Mouse (Mus musculus): Measurements from ENCODE around the gene Rnf167. TPM values are rescaled to one million over a fixed set of nuclear protein-coding genes. Genes with fewer than 3 reads are reported as not detected.
A peak's percentile ranks its signal among the peaks of the same experiment; 100 is the strongest.

Gene Rnf167
- polyA plus RNA-seq, 1 experiment, result 118 TPM

GRCm38 (mm10) chr11:70608381-70609066 is 38.5 kb upstream of the Rnf167 start:
- Histone ChIP-seq H3K27me3 (replicated peaks; ENCODE audit: control insufficient read depth, insufficient read depth, low read length) (no peaks in the 10 kb centered on the region), H3K4me3 (ENCODE audit: insufficient read depth, low read depth, low read length) (no peak overlapping the region), H3K36me3 (ENCODE audit: control insufficient read depth, insufficient read depth, low read length) (no peaks in the 10 kb centered on the region; the same call in none of the 2 replicates), H3K27ac (ENCODE audit: insufficient read depth, low read depth, low read length) (no peak overlapping the region), H3K4me1 (ENCODE audit: control insufficient read depth, insufficient read depth, low read length) (no peaks in the 10 kb centered on the region)
- DNase-seq, result peak; percentile 86
- TF ChIP-seq CTCF (conservative IDR thresholded peaks at IDR 0.05; ENCODE audit: insufficient read depth, insufficient read length, low read depth, low read length) (peak; percentile 60), POLR2A (IDR thresholded peaks at IDR 0.05; ENCODE audit: low read depth, low read length) (no peak)
- 73% methylated on average over 26 of the region's 26 CpGs for WGBS

- Histone ChIP-seq H3K27ac (ENCODE audit: insufficient read depth, low read depth, low read length) (no peak overlapping the region), H3K27me3 (replicated peaks; ENCODE audit: control insufficient read depth, insufficient read depth, low read length) (no peaks in the 10 kb centered on the region), H3K4me3 (ENCODE audit: insufficient read depth, low read depth, low read length) (no peak overlapping the region), H3K36me3 (ENCODE audit: control insufficient read depth, insufficient read depth, low read length) (no peaks in the 10 kb centered on the region; the same call in none of the 2 replicates), H3K4me1 (ENCODE audit: control insufficient read depth, insufficient read depth, low read length) (peaks cover 5% of the 10 kb centered on the region; the same call in 1 of the 2 replicates)
- DNase-seq, result no peak
- TF ChIP-seq CTCF (conservative IDR thresholded peaks at IDR 0.05; ENCODE audit: insufficient read depth, insufficient read length, low read depth, low read length) (no peak; the same call in 1 of the 2 replicates), POLR2A (IDR thresholded peaks at IDR 0.05; ENCODE audit: low read depth, low read length) (no peak)
- 84% methylated on average over 4 of the region's 4 CpGs for WGBS
Measured at GRCm38 (mm10) chr11:70610752-70611151, 36.3 kb upstream of the Rnf167 start.

GRCm38 (mm10) chr11:70612505-70612904 is 34.5 kb upstream of the Rnf167 start:
- peaks cover 5% of the 10 kb centered on the region; the same call in 1 of the 2 replicates for H3K4me1 ChIP-seq (ENCODE audit: control insufficient read depth, insufficient read depth, low read length)
- H3K27ac ChIP-seq (ENCODE audit: insufficient read depth, low read depth, low read length), result no peak overlapping the region
- no peaks in the 10 kb centered on the region; the same call in none of the 2 replicates for H3K36me3 ChIP-seq (ENCODE audit: control insufficient read depth, insufficient read depth, low read length)
- TF ChIP-seq CTCF (conservative IDR thresholded peaks at IDR 0.05; ENCODE audit: insufficient read depth, insufficient read length, low read depth, low read length) (peak; percentile 47; the same call in 1 of the 2 replicates), POLR2A (IDR thresholded peaks at IDR 0.05; ENCODE audit: low read depth, low read length) (no peak)
- 74% methylated on average over 7 of the region's 7 CpGs for WGBS
- no peaks in the 10 kb centered on the region for H3K27me3 ChIP-seq (replicated peaks; ENCODE audit: control insufficient read depth, insufficient read depth, low read length)
- DNase-seq, result peak; percentile 27
- no peak overlapping the region for H3K4me3 ChIP-seq (ENCODE audit: insufficient read depth, low read depth, low read length)

GRCm38 (mm10) chr11:70615074-70615473 is 32.0 kb upstream of the Rnf167 start:
- Histone ChIP-seq H3K4me3 (ENCODE audit: insufficient read depth, low read depth, low read length) (peak overlapping the region; percentile 45), H3K27ac (ENCODE audit: insufficient read depth, low read depth, low read length) (no peak overlapping the region), H3K27me3 (replicated peaks; ENCODE audit: control insufficient read depth, insufficient read depth, low read length) (no peaks in the 10 kb centered on the region), H3K36me3 (ENCODE audit: control insufficient read depth, insufficient read depth, low read length) (no peaks in the 10 kb centered on the region), H3K4me1 (ENCODE audit: control insufficient read depth, insufficient read depth, low read length) (peaks cover 5% of the 10 kb centered on the region; the same call in 1 of the 2 replicates)
- TF ChIP-seq POLR2A (IDR thresholded peaks at IDR 0.05; ENCODE audit: low read depth, low read length) (no peak), CTCF (conservative IDR thresholded peaks at IDR 0.05; ENCODE audit: insufficient read depth, insufficient read length, low read depth, low read length) (no peak; the same call in 1 of the 2 replicates)
- peak; percentile 80 for DNase-seq
- 4% methylated on average over 17 of the region's 17 CpGs for WGBS

GRCm38 (mm10) chr11:70615516-70616093 is 31.4 kb upstream of the Rnf167 start, which contains the start of gene 4930544D05Rik:
Gene 4930544D05Rik, plus strand, starts transcription at chr11:70615848.
- H3K4me3 ChIP-seq (ENCODE audit: insufficient read depth, low read depth, low read length), result peak within 1 kb of the TSS; percentile 45
- no peak for DNase-seq
- no peaks in the 10 kb centered on the region for H3K27me3 ChIP-seq (replicated peaks; ENCODE audit: control insufficient read depth, insufficient read depth, low read length)
- H3K36me3 ChIP-seq (ENCODE audit: control insufficient read depth, insufficient read depth, low read length), result no peaks in the 10 kb centered on the region
- 33% methylated on average over 21 of the region's 21 CpGs for WGBS
- peaks cover 5% of the 10 kb centered on the region; the same call in 1 of the 2 replicates for H3K4me1 ChIP-seq (ENCODE audit: control insufficient read depth, insufficient read depth, low read length)
- TF ChIP-seq POLR2A (IDR thresholded peaks at IDR 0.05; ENCODE audit: low read depth, low read length) (no peak), CTCF (conservative IDR thresholded peaks at IDR 0.05; ENCODE audit: insufficient read depth, insufficient read length, low read depth, low read length) (no peak)
- H3K27ac ChIP-seq (ENCODE audit: insufficient read depth, low read depth, low read length), result no peak within 1 kb of the TSS

- no peak for DNase-seq
- no peaks in the 10 kb centered on the region for H3K27me3 ChIP-seq (replicated peaks; ENCODE audit: control insufficient read depth, insufficient read depth, low read length)
- H3K4me3 ChIP-seq (ENCODE audit: insufficient read depth, low read depth, low read length), result no peak within 1 kb of the TSS
- no peak for TF ChIP-seq CTCF (conservative IDR thresholded peaks at IDR 0.05; ENCODE audit: insufficient read depth, insufficient read length, low read depth, low read length)
- TF ChIP-seq POLR2A (IDR thresholded peaks at IDR 0.05; ENCODE audit: low read depth, low read length), result no peak
- 62% methylated on average over 1 of the region's 1 CpGs for WGBS
- H3K4me1 ChIP-seq (ENCODE audit: control insufficient read depth, insufficient read depth, low read length), result peaks cover 5% of the 10 kb centered on the region; the same call in 1 of the 2 replicates
- H3K27ac ChIP-seq (ENCODE audit: insufficient read depth, low read depth, low read length), result no peak within 1 kb of the TSS
- no peaks in the 10 kb centered on the region for H3K36me3 ChIP-seq (ENCODE audit: control insufficient read depth, insufficient read depth, low read length)
Measured at GRCm38 (mm10) chr11:70619101-70619500, 27.9 kb upstream of the Rnf167 start, which contains the start of gene Chrne. Gene Chrne, minus strand, starts transcription at chr11:70619216.

All from kidney, adult 2 months (tissue).